Mouse (Mus musculus): Measurements from ENCODE around the gene Pdzrn3. TPM values are rescaled to one million over a fixed set of nuclear protein-coding genes. Genes with fewer than 3 reads are reported as not detected.
A peak's percentile ranks its signal among the peaks of the same experiment; 100 is the strongest.

Gene Pdzrn3
- total RNA-seq, 2 experiments from 2014 or later = 48.3 to 55.1 TPM

GRCm38 (mm10) chr6:101276261-101276660 is 101.4 kb downstream of the Pdzrn3 start:
- intact Hi-C loops (cut with DNase I) = no loop called here
- no peak for DNase-seq (ENCODE audit: extremely low spot score in 1 of 2, low spot score in 2 of 2)

GRCm38 (mm10) chr6:101275806-101276205 is 101.9 kb downstream of the Pdzrn3 start:
- no peak for DNase-seq (ENCODE audit: extremely low spot score in 1 of 2, low spot score in 2 of 2)
- intact Hi-C loops (cut with DNase I) = no loop called here

GRCm38 (mm10) chr6:101274846-101275245 is 102.9 kb downstream of the Pdzrn3 start:
- intact Hi-C loops (cut with DNase I) = no loop called here
- DNase-seq (ENCODE audit: extremely low spot score in 1 of 2, low spot score in 2 of 2) = no peak

- no peak for DNase-seq (ENCODE audit: extremely low spot score in 1 of 2, low spot score in 2 of 2)
- intact Hi-C loops (cut with DNase I) = no loop called here
These were observed 105.4 kb downstream of the Pdzrn3 start for GRCm38 (mm10) chr6:101272256-101272655.

GRCm38 (mm10) chr6:101271378-101272135 is 106.1 kb downstream of the Pdzrn3 start:
- no peak for DNase-seq (ENCODE audit: extremely low spot score in 1 of 2, low spot score in 2 of 2)
- intact Hi-C loops (cut with DNase I) = no loop called here

GRCm38 (mm10) chr6:101270095-101270826 is 107.4 kb downstream of the Pdzrn3 start:
- DNase-seq (ENCODE audit: extremely low spot score in 1 of 2, low spot score in 2 of 2) = peak in 1 of 2 experiments; percentile 41
- intact Hi-C loops (cut with DNase I) = no loop called here

GRCm38 (mm10) chr6:101269335-101270094 is 108.2 kb downstream of the Pdzrn3 start:
- DNase-seq (ENCODE audit: extremely low spot score in 1 of 2, low spot score in 2 of 2) = no peak

GRCm38 (mm10) chr6:101268266-101268665 is 109.4 kb downstream of the Pdzrn3 start:
- DNase-seq (ENCODE audit: extremely low spot score in 1 of 2, low spot score in 2 of 2) = no peak
- intact Hi-C loops (cut with DNase I) = loop anchor here (5.0 kb wide), 1 partner anchor 109 kb away; the partner anchor contains the start of gene Pdzrn3

More at GRCm38 (mm10) chr6:101269335-101270094, 108.2 kb downstream of the Pdzrn3 start:
- intact Hi-C loops (cut with DNase I) = loop anchor here (5.0 kb wide), 1 partner anchor 108 kb away; the partner anchor contains the start of gene Pdzrn3

GRCm38 (mm10) chr6:101266787-101267186 is 110.9 kb downstream of the Pdzrn3 start:
- peak; percentile 63 to 76 for DNase-seq (ENCODE audit: extremely low spot score in 1 of 2, low spot score in 2 of 2)
- intact Hi-C loops (cut with DNase I) = loop anchor here (2.0 to 5.0 kb wide), 3 partner anchors 111 to 350 kb away; partner anchors contain the start of gene Pdzrn3

- DNase-seq (ENCODE audit: extremely low spot score in 1 of 2, low spot score in 2 of 2) = peak in 1 of 2 experiments; percentile 35
These were observed 114.2 kb downstream of the Pdzrn3 start for GRCm38 (mm10) chr6:101263544-101263943.

GRCm38 (mm10) chr6:101261513-101261912 is 116.2 kb downstream of the Pdzrn3 start:
- DNase-seq (ENCODE audit: extremely low spot score in 1 of 2, low spot score in 2 of 2) = peak in 1 of 2 experiments; percentile 59

More at GRCm38 (mm10) chr6:101263544-101263943, 114.2 kb downstream of the Pdzrn3 start:
- intact Hi-C loops (cut with DNase I) = loop anchor here (5.0 kb wide), 1 partner anchor 41 kb away; no protein-coding TSS in a partner anchor

GRCm38 (mm10) chr6:101259411-101259810 is 118.3 kb downstream of the Pdzrn3 start:
- DNase-seq (ENCODE audit: extremely low spot score in 1 of 2, low spot score in 2 of 2) = no peak
- intact Hi-C loops (cut with DNase I) = no loop called here

More at GRCm38 (mm10) chr6:101261513-101261912, 116.2 kb downstream of the Pdzrn3 start:
- intact Hi-C loops (cut with DNase I) = loop anchor here (2.0 to 5.0 kb wide), 2 partner anchors 39 to 379 kb away; no protein-coding TSS in a partner anchor

GRCm38 (mm10) chr6:101257418-101257817 is 120.3 kb downstream of the Pdzrn3 start:
- intact Hi-C loops (cut with DNase I) = no loop called here
- DNase-seq (ENCODE audit: extremely low spot score in 1 of 2, low spot score in 2 of 2) = no peak

GRCm38 (mm10) chr6:101254652-101255051 is 123.0 kb downstream of the Pdzrn3 start:
- no peak for DNase-seq (ENCODE audit: extremely low spot score in 1 of 2, low spot score in 2 of 2)
- intact Hi-C loops (cut with DNase I) = no loop called here

- no peak for DNase-seq (ENCODE audit: extremely low spot score in 1 of 2, low spot score in 2 of 2)
- intact Hi-C loops (cut with DNase I) = no loop called here
These were observed 125.6 kb downstream of the Pdzrn3 start for GRCm38 (mm10) chr6:101251916-101252603.

GRCm38 (mm10) chr6:101251160-101251559 is 126.5 kb downstream of the Pdzrn3 start:
- DNase-seq (ENCODE audit: extremely low spot score in 1 of 2, low spot score in 2 of 2) = peak in 1 of 2 experiments; percentile 55
- intact Hi-C loops (cut with DNase I) = no loop called here

- intact Hi-C loops (cut with DNase I) = no loop called here
These were observed 131.6 kb downstream of the Pdzrn3 start for GRCm38 (mm10) chr6:101246137-101246536.

GRCm38 (mm10) chr6:101244355-101244754 is 133.3 kb downstream of the Pdzrn3 start:
- intact Hi-C loops (cut with DNase I) = no loop called here
- DNase-seq (ENCODE audit: extremely low spot score in 1 of 2, low spot score in 2 of 2) = no peak

More at GRCm38 (mm10) chr6:101246137-101246536, 131.6 kb downstream of the Pdzrn3 start:
- no peak for DNase-seq (ENCODE audit: extremely low spot score in 1 of 2, low spot score in 2 of 2)
